Mouse (Mus musculus) left cerebral cortex, adult 2 months (tissue): ENCODE results near the gene Shisal1. TPM values are rescaled to one million over a fixed set of nuclear protein-coding genes. Genes with fewer than 3 reads are reported as not detected.
A peak's percentile ranks its signal among the peaks of the same experiment; 100 is the strongest.

ENCODE experiments used
- DNase-seq, 2 experiments: peaks; one replicate each; pipeline ENCODE4 v3.0.0; 2021 to 2022; ENCODE audit warnings: low spot score in 2 of 2, mixed read lengths in 1 of 2; ENCODE audit errors: extremely low spot score in 1 of 2
- H3K27ac ChIP-seq: fragments of 200-600 bp; 2 replicates; pipeline ENCODE4 v1.8.1; 2022
- H3K4me3 ChIP-seq: fragments of 200-600 bp; 2 replicates; pipeline ENCODE4 v1.8.1; 2022
- CTCF ChIP-seq: fragments of 200-600 bp; IDR thresholded peaks from 2 replicates; pipeline ENCODE4 v1.8.1; 2022; ENCODE audit warnings: antibody characterized with exemption, mild to moderate bottlenecking, moderate library complexity
- intact Hi-C: fragments of 180-260 bp; cut with DNase I; formaldehyde crosslinking; loops from one replicate; pipeline ENCODE4 v1.15.1; 2025
- total RNA-seq, 2 experiments: library from RNA; stranded (reverse); gene quantifications; 2 replicates each; pipeline ENCODE4 v1.2.3; 2021

Shisal1 gene
- total RNA-seq, 2 experiments from 2014 or later: 40.5 to 48.2 TPM

DNA sequence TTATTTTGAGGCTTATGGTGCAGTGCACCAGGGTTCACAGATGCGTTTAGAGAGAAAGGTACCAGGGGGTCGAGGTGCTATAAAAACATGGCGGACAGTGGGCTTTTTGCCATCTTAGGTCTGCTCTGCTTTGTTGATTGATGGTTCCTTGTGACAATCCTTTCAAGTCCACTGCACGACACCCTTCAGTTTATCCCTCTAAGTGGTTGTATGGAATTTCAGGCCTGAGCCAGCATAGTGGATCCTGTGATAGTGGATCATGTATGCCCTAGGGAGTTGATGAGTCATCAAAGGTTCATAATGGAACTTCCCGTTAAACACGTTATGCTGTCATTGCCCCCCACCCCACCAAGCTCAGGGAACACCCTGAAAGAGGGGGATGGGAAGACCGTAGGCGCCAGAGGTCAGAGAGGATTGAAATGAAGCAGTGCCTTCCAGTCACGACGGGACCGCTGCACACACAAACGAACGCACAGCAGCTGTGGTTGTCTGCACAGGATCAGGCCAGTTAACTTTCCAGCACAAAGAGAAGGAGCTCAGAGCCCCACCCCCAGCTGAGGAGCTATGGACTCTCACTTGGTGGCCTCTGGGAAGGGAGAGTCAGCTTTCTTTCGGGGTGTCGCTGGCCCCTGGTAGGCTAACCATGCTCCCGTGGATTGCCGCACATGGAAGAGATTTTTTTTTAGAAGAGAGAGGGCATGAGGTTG lies 81.1 kb downstream of the Shisal1 start:
- intact Hi-C loops: loop anchor here (2.0 kb wide), 1 partner anchor 49 kb away; no protein-coding TSS in a partner anchor
- DNase-seq: no peak
- no peak overlapping the region for H3K27ac ChIP-seq
- H3K4me3 ChIP-seq: no peak overlapping the region
- TF ChIP-seq CTCF: no peak

DNA sequence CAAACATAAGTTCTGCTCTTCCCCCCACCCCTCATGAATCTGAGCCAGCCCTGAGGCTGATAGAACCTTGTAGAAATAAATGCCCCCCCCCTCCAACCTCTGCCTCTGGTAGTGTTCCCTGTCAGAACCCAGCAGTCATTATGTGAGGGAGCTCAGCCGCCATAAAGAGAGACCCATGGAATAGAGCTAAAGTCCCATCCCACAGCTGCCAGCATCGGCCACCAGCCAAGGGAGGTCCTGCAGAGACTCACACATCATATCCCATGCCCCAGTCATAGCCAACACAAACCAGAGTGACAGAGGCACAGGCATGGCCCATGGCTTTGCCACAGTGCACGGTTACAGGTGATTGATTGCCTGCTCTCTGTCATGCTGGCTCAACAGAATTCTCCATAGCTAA lies 82.2 kb downstream of the Shisal1 start:
- DNase-seq: no peak
- TF ChIP-seq CTCF: no peak
- Histone ChIP-seq H3K4me3 (no peak overlapping the region), H3K27ac (no peak overlapping the region)
- intact Hi-C loops: no loop called here

- no peak for TF ChIP-seq CTCF
- Histone ChIP-seq H3K27ac (no peak overlapping the region), H3K4me3 (no peak overlapping the region)
- DNase-seq: no peak
- intact Hi-C loops: no loop called here
Measured at GRCm38 (mm10) chr15:84355081-84355480, 91.8 kb downstream of the Shisal1 start.

DNA sequence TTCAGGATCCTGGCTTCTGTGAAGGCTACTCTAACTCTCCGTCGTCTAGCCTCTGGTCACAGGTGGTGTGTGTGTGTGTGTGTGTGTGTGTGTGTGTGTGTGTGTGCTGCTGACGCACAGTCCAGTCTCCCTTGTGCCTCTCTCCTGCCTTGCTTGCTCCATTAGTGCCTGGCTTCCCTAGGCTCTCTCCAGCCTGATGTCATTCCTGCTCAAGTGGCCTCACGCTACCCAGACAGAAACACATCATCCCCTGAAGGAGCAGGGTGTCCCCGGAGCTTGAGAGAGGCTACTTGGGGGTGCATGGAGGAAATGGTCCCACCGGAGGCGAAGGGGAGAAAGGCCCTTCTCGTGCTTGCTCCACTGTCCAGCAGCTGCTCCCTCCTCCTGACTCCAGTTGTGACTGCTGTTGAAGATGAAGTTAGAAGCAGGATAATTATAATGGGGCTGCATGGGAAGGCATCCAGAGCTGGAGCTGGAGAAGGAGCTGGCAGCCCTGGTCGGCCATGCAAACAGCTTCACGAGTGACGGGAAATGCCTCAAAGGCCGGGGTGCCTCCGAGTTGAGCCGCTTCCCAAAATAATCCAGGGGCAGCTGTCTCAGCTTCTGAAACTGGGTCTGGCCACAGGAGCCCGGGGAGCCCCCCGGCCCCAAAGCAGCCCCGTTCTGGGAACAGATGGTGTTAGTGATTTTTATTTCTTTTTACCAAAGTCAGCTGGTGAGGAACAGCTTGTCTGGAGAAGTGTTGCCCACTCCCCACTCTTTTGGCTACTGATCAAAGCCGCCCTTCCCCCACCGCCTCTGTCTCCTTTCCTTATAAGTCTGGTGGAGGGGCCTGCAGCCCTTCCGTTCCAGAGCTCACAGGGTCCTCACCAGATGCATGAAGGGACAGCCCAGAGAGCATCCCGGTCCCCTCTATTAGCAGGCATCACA lies 94.7 kb downstream of the Shisal1 start:
- H3K27ac ChIP-seq: no peak overlapping the region
- intact Hi-C loops: no loop called here
- no peak for TF ChIP-seq CTCF
- DNase-seq: peak in 1 of 2 experiments; percentile 20
- no peak overlapping the region for H3K4me3 ChIP-seq

DNA sequence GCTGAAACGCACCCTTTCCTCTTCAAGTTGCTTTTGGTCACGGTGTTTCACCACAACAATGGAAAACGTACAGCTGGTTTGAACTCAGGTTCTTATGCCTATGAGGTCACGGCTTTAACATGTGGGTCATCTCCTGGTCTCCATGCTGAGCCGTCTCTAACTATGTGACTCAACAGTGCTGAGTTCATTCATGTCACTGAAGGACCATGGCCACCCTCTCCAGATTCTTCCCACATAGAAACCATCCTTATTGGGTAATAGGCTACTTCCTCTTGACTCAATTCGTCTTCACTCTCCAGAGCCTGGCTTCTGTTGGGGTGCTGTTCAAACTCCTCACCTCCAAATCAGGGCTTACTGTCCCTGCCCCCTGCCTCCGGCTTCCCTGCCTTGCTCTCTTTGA lies 95.6 kb downstream of the Shisal1 start:
- TF ChIP-seq CTCF: no peak
- H3K27ac ChIP-seq: no peak overlapping the region
- no peak overlapping the region for H3K4me3 ChIP-seq
- intact Hi-C loops: no loop called here
- DNase-seq: no peak

DNA sequence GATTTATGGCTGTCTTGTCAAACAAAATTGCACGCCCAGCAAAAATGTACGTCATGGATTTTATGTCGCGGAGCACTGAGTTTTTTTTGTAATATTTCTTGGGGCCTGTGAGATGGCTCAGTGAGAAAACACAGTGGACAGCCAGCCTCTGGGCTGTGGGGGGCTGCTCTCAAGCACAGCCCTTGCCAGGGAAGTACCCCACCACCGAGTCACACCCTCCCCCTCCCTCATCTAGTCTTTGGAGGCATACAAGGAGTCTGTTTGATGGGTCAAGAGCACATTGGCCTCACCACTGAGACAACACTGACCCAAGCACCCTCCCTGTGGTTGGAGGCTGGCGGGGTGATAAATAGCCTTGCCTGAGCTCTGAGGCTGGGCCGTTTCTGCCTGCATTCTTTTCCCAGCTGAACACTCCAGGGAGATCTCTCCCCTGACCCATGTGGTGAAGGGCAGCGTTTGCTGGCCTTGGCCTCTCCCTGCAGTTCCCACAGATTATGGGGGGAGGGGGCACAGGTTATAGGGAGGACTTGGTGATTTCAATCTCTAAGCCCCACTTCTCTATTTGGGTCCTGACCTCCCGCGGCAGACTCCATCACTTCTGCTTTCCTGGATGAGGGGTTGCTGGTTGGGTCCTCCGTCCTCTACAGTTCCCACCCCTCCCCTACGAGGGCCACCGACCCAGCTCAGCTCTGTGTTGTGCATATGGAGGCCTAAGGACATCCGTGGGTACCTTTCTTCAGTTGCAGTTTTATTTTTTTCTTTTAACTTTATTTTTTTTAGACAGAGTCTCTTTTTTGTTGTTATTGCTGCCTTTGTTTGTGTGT lies 96.8 kb downstream of the Shisal1 start:
- Histone ChIP-seq H3K4me3 (no peak overlapping the region), H3K27ac (no peak overlapping the region)
- no peak for DNase-seq
- no peak for TF ChIP-seq CTCF
- intact Hi-C loops: no loop called here

GRCm38 (mm10) chr15:84348769-84349168 lies 98.1 kb downstream of the Shisal1 start:
- no peak overlapping the region for H3K27ac ChIP-seq
- H3K4me3 ChIP-seq: no peak overlapping the region
- DNase-seq: no peak
- intact Hi-C loops: no loop called here
- TF ChIP-seq CTCF: peak; percentile 12

GRCm38 (mm10) chr15:84340926-84341325 lies 106.0 kb downstream of the Shisal1 start:
- intact Hi-C loops: no loop called here
- Histone ChIP-seq H3K27ac (no peak overlapping the region), H3K4me3 (no peak overlapping the region)
- TF ChIP-seq CTCF: no peak
- DNase-seq: no peak

DNA sequence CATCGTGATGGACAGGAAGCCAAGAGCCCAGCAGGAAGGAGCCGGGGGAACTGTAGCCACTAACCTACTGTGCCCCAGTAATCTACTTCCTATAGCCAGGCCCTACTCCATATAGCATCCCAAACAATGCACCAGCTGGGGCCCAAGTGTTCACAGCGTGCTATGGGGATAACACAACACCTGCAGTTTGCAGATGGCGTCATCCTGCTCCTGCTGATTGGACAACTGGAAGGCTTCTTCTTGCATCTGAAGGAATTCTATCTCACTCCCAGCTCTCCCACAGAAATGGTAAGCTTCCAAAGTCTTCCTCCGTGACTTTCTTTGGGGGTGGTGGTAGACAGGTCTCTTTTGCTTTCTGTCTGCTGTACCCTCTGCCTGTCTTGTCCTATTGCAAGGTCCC lies 109.3 kb downstream of the Shisal1 start:
- intact Hi-C loops: no loop called here
- peak in 1 of 2 experiments; percentile 35 for DNase-seq
- TF ChIP-seq CTCF: no peak

GRCm38 (mm10) chr15:84336281-84336817 lies 110.5 kb downstream of the Shisal1 start:
- DNase-seq: no peak
- Histone ChIP-seq H3K4me3 (no peak overlapping the region), H3K27ac (no peak overlapping the region)
- no peak for TF ChIP-seq CTCF
- intact Hi-C loops: no loop called here

More for the DNA sequence above, 109.3 kb downstream of the Shisal1 start:
- Histone ChIP-seq H3K27ac (no peak overlapping the region), H3K4me3 (no peak overlapping the region)

- no peak overlapping the region for H3K27ac ChIP-seq
- TF ChIP-seq CTCF: no peak
- H3K4me3 ChIP-seq: no peak overlapping the region
- intact Hi-C loops: no loop called here
- no peak for DNase-seq
Measured at GRCm38 (mm10) chr15:84331066-84331612, 115.8 kb downstream of the Shisal1 start.
